Mouse (Mus musculus): ENCODE results near the gene Yipf6. TPM values are rescaled to one million over a fixed set of nuclear protein-coding genes. Genes with fewer than 3 reads are reported as not detected.

Gene Yipf6
- total and polyA plus RNA-seq, 2 experiments from 2014 or later = 14.5 to 48.4 TPM

GRCm38 (mm10) chrX:98908910-98909309, 27.2 kb upstream of the Yipf6 start:
- Histone ChIP-seq H3K36me3 (replicated peaks; ENCODE audit: control insufficient read depth, insufficient read depth, low read length) (no peaks in the 10 kb centered on the region), H3K4me2 (ENCODE audit: low read depth, low read length) (no peak overlapping the region), H3K4me1 (ENCODE audit: control insufficient read depth, insufficient read depth) (no peaks in the 10 kb centered on the region), H3K9ac (replicated peaks; ENCODE audit: low read depth, low read length) (no peak overlapping the region), H3K4me3 (ENCODE audit: low read depth, low read length) (no peak overlapping the region), H3K27ac (ENCODE audit: low read depth) (no peak overlapping the region), H3K27me3 (ENCODE audit: control insufficient read depth, insufficient read depth, low read length) (no peaks in the 10 kb centered on the region), H3K9me3 (replicated peaks; ENCODE audit: control insufficient read depth, low read length) (no peaks in the 10 kb centered on the region)
- 36% methylated on average over 1 of the region's 1 CpGs for WGBS
- DNase-seq (ENCODE audit: low spot score) (no peak), ATAC-seq (ENCODE audit: insufficient read depth, low read depth) (no peak)
- no peak for TF ChIP-seq EP300 (IDR thresholded peaks at IDR 0.05; ENCODE audit: low read depth)
- no peak for TF ChIP-seq CTCF (IDR thresholded peaks at IDR 0.05; ENCODE audit: low read depth)

- no peaks in the 10 kb centered on the region for H3K4me1 ChIP-seq (ENCODE audit: control insufficient read depth, insufficient read depth)
- WGBS = 28% methylated on average over 6 of the region's 6 CpGs
- no peaks in the 10 kb centered on the region for H3K9me3 ChIP-seq (replicated peaks; ENCODE audit: control insufficient read depth, low read length)
- H3K4me2 ChIP-seq (ENCODE audit: low read depth, low read length) = no peak overlapping the region
- TF ChIP-seq EP300 (IDR thresholded peaks at IDR 0.05; ENCODE audit: low read depth) (no peak), CTCF (IDR thresholded peaks at IDR 0.05; ENCODE audit: low read depth) (peak; percentile 62)
- H3K9ac ChIP-seq (replicated peaks; ENCODE audit: low read depth, low read length) = no peak overlapping the region
- no peak overlapping the region for H3K4me3 ChIP-seq (ENCODE audit: low read depth, low read length)
- H3K27me3 ChIP-seq (ENCODE audit: control insufficient read depth, insufficient read depth, low read length) = no peaks in the 10 kb centered on the region
- DNase-seq (ENCODE audit: low spot score) (peak; percentile 60), ATAC-seq (ENCODE audit: insufficient read depth, low read depth) (no peak)
- no peaks in the 10 kb centered on the region for H3K36me3 ChIP-seq (replicated peaks; ENCODE audit: control insufficient read depth, insufficient read depth, low read length)
- H3K27ac ChIP-seq (ENCODE audit: low read depth) = no peak overlapping the region
Observed at GRCm38 (mm10) chrX:98919423-98919822, 16.7 kb upstream of the Yipf6 start.

GRCm38 (mm10) chrX:98936707-98937554, 815 bp downstream of the Yipf6 start:
- Histone ChIP-seq H3K9ac (replicated peaks; ENCODE audit: low read depth, low read length) (peak overlapping the region; percentile 75), H3K9me3 (replicated peaks; ENCODE audit: control insufficient read depth, low read length) (no peaks in the 10 kb centered on the region), H3K36me3 (replicated peaks; ENCODE audit: control insufficient read depth, insufficient read depth, low read length) (peaks cover 3% of the 10 kb centered on the region; the same call in 1 of the 2 replicates), H3K27ac (ENCODE audit: low read depth) (peak overlapping the region; percentile 98), H3K4me3 (ENCODE audit: low read depth, low read length) (peak overlapping the region; percentile 75), H3K4me2 (ENCODE audit: low read depth, low read length) (peak overlapping the region; percentile 51), H3K27me3 (ENCODE audit: control insufficient read depth, insufficient read depth, low read length) (no peaks in the 10 kb centered on the region), H3K4me1 (ENCODE audit: control insufficient read depth, insufficient read depth) (0 out of 2 replicates have a peak, but pooled peaks cover 5% of the 10 kb centered on the region)
- 15% methylated on average over 63 of the region's 66 CpGs for WGBS
- peak; percentile 88 for ATAC-seq (ENCODE audit: insufficient read depth, low read depth)
- peak; percentile 81 for DNase-seq (ENCODE audit: low spot score)
- no peak for TF ChIP-seq EP300 (IDR thresholded peaks at IDR 0.05; ENCODE audit: low read depth)
- TF ChIP-seq CTCF (IDR thresholded peaks at IDR 0.05; ENCODE audit: low read depth) = no peak

- Histone ChIP-seq H3K27me3 (ENCODE audit: control insufficient read depth, insufficient read depth, low read length) (no peaks in the 10 kb centered on the region), H3K4me3 (ENCODE audit: low read depth, low read length) (peak overlapping the region; percentile 75), H3K27ac (ENCODE audit: low read depth) (peak overlapping the region; percentile 98), H3K36me3 (replicated peaks; ENCODE audit: control insufficient read depth, insufficient read depth, low read length) (peaks cover 3% of the 10 kb centered on the region; the same call in 1 of the 2 replicates), H3K9ac (replicated peaks; ENCODE audit: low read depth, low read length) (peak overlapping the region; percentile 75), H3K9me3 (replicated peaks; ENCODE audit: control insufficient read depth, low read length) (no peaks in the 10 kb centered on the region), H3K4me2 (ENCODE audit: low read depth, low read length) (peak overlapping the region; percentile 70), H3K4me1 (ENCODE audit: control insufficient read depth, insufficient read depth) (0 out of 2 replicates have a peak, but pooled peaks cover 5% of the 10 kb centered on the region)
- WGBS = 22% methylated on average over 56 of the region's 57 CpGs
- DNase-seq (ENCODE audit: low spot score) = peak; percentile 75
- TF ChIP-seq EP300 (IDR thresholded peaks at IDR 0.05; ENCODE audit: low read depth) (no peak), CTCF (IDR thresholded peaks at IDR 0.05; ENCODE audit: low read depth) (peak; percentile 57)
- ATAC-seq (ENCODE audit: insufficient read depth, low read depth) = peak; percentile 82
Observed at GRCm38 (mm10) chrX:98937555-98938294, 1.6 kb downstream of the Yipf6 start.

- Histone ChIP-seq H3K27me3 (ENCODE audit: control insufficient read depth, insufficient read depth, low read length) (no peaks in the 10 kb centered on the region), H3K4me1 (ENCODE audit: control insufficient read depth, insufficient read depth) (no peaks in the 10 kb centered on the region), H3K27ac (ENCODE audit: low read depth) (no peak overlapping the region), H3K9me3 (replicated peaks; ENCODE audit: control insufficient read depth, low read length) (no peaks in the 10 kb centered on the region), H3K4me3 (ENCODE audit: low read depth, low read length) (no peak overlapping the region), H3K36me3 (replicated peaks; ENCODE audit: control insufficient read depth, insufficient read depth, low read length) (no peaks in the 10 kb centered on the region), H3K4me2 (ENCODE audit: low read depth, low read length) (no peak overlapping the region), H3K9ac (replicated peaks; ENCODE audit: low read depth, low read length) (no peak overlapping the region)
- WGBS = 24% methylated on average over 6 of the region's 6 CpGs
- TF ChIP-seq EP300 (IDR thresholded peaks at IDR 0.05; ENCODE audit: low read depth) (no peak), CTCF (IDR thresholded peaks at IDR 0.05; ENCODE audit: low read depth) (peak; percentile 52)
- ATAC-seq (ENCODE audit: insufficient read depth, low read depth) = no peak
- peak; percentile 13 for DNase-seq (ENCODE audit: low spot score)
Observed at GRCm38 (mm10) chrX:98953941-98954340, 17.8 kb downstream of the Yipf6 start.

Measured in heart, postnatal 0 days (tissue).